Mouse (Mus musculus): Measurements from ENCODE around the gene Sgsm2. TPM values are rescaled to one million over a fixed set of nuclear protein-coding genes. Genes with fewer than 3 reads are reported as not detected.
"Not testable (repeated sequence)": the region's sequence is repeated elsewhere in the genome, so short reads cannot be mapped to it uniquely, and the experiment has no call there.

Sgsm2 gene
- polyA plus RNA-seq, 1 experiment = 0.18 TPM

- Histone ChIP-seq H3K27me3 (ENCODE audit: control insufficient read depth) (no peaks in the 10 kb centered on the region), H3K4me1 (ENCODE audit: control insufficient read depth) (peaks cover 2% of the 10 kb centered on the region), H3K9me3 (ENCODE audit: control insufficient read depth, low read length) (no peaks in the 10 kb centered on the region), H3K36me3 (ENCODE audit: control insufficient read depth) (peaks cover 46% of the 10 kb centered on the region), H3K4me3 (replicated peaks) (no peak overlapping the region)
- TF ChIP-seq GATA1 (IDR thresholded peaks at IDR 0.05; ENCODE audit: low read length) (no peak), TAL1 (IDR thresholded peaks at IDR 0.05; ENCODE audit: low read length) (no peak)
These were observed 85.3 kb downstream of the Sgsm2 start for GRCm38 (mm10) chr11:74811538-74811937.

GRCm38 (mm10) chr11:74811027-74811426 is 85.8 kb downstream of the Sgsm2 start:
- H3K36me3 ChIP-seq (ENCODE audit: control insufficient read depth) = peaks cover 46% of the 10 kb centered on the region

GRCm38 (mm10) chr11:74810134-74810533 is 86.7 kb downstream of the Sgsm2 start:
- Histone ChIP-seq H3K9me3 (ENCODE audit: control insufficient read depth, low read length) (no peaks in the 10 kb centered on the region), H3K4me1 (ENCODE audit: control insufficient read depth) (peaks cover 2% of the 10 kb centered on the region), H3K27me3 (ENCODE audit: control insufficient read depth) (no peaks in the 10 kb centered on the region), H3K36me3 (ENCODE audit: control insufficient read depth) (peaks cover 54% of the 10 kb centered on the region), H3K4me3 (replicated peaks) (no peak overlapping the region)
- TF ChIP-seq TAL1 (IDR thresholded peaks at IDR 0.05; ENCODE audit: low read length) (no peak), GATA1 (IDR thresholded peaks at IDR 0.05; ENCODE audit: low read length) (no peak)

More at GRCm38 (mm10) chr11:74811027-74811426, 85.8 kb downstream of the Sgsm2 start:
- H3K9me3 ChIP-seq (ENCODE audit: control insufficient read depth, low read length); H3K4me1 ChIP-seq (ENCODE audit: control insufficient read depth); H3K4me3 ChIP-seq (replicated peaks); H3K27me3 ChIP-seq (ENCODE audit: control insufficient read depth): not testable (repeated sequence)

GRCm38 (mm10) chr11:74808251-74808853 is 88.5 kb downstream of the Sgsm2 start:
- TF ChIP-seq GATA1 (IDR thresholded peaks at IDR 0.05; ENCODE audit: low read length) (no peak), TAL1 (IDR thresholded peaks at IDR 0.05; ENCODE audit: low read length) (no peak)
- no peak overlapping the region for H3K4me3 ChIP-seq (replicated peaks)
- H3K9me3 ChIP-seq (ENCODE audit: control insufficient read depth, low read length) = no peaks in the 10 kb centered on the region
- H3K4me1 ChIP-seq (ENCODE audit: control insufficient read depth) = peaks cover 2% of the 10 kb centered on the region
- peaks cover 58% of the 10 kb centered on the region for H3K36me3 ChIP-seq (ENCODE audit: control insufficient read depth)
- H3K27me3 ChIP-seq (ENCODE audit: control insufficient read depth) = no peaks in the 10 kb centered on the region

- no peaks in the 10 kb centered on the region for H3K9me3 ChIP-seq (ENCODE audit: control insufficient read depth, low read length)
- no peak for TF ChIP-seq GATA1 (IDR thresholded peaks at IDR 0.05; ENCODE audit: low read length)
- TF ChIP-seq TAL1 (IDR thresholded peaks at IDR 0.05; ENCODE audit: low read length) = no peak
- no peak overlapping the region for H3K4me3 ChIP-seq (replicated peaks)
- H3K27me3 ChIP-seq (ENCODE audit: control insufficient read depth) = no peaks in the 10 kb centered on the region
- peaks cover 2% of the 10 kb centered on the region for H3K4me1 ChIP-seq (ENCODE audit: control insufficient read depth)
- H3K36me3 ChIP-seq (ENCODE audit: control insufficient read depth) = peaks cover 56% of the 10 kb centered on the region
These were observed 89.5 kb downstream of the Sgsm2 start for GRCm38 (mm10) chr11:74807246-74807882.

GRCm38 (mm10) chr11:74804081-74804627 is 92.7 kb downstream of the Sgsm2 start:
- no peak overlapping the region for H3K4me3 ChIP-seq (replicated peaks)
- H3K36me3 ChIP-seq (ENCODE audit: control insufficient read depth) = peaks cover 54% of the 10 kb centered on the region
- no peak for TF ChIP-seq GATA1 (IDR thresholded peaks at IDR 0.05; ENCODE audit: low read length)
- TF ChIP-seq TAL1 (IDR thresholded peaks at IDR 0.05; ENCODE audit: low read length) = no peak
- no peaks in the 10 kb centered on the region for H3K27me3 ChIP-seq (ENCODE audit: control insufficient read depth)
- no peaks in the 10 kb centered on the region for H3K4me1 ChIP-seq (ENCODE audit: control insufficient read depth)
- no peaks in the 10 kb centered on the region for H3K9me3 ChIP-seq (ENCODE audit: control insufficient read depth, low read length)

GRCm38 (mm10) chr11:74800658-74801057 is 96.2 kb downstream of the Sgsm2 start:
- Histone ChIP-seq H3K4me3 (replicated peaks) (no peak overlapping the region), H3K36me3 (ENCODE audit: control insufficient read depth) (peaks cover 53% of the 10 kb centered on the region), H3K9me3 (ENCODE audit: control insufficient read depth, low read length) (no peaks in the 10 kb centered on the region), H3K27me3 (ENCODE audit: control insufficient read depth) (no peaks in the 10 kb centered on the region), H3K4me1 (ENCODE audit: control insufficient read depth) (no peaks in the 10 kb centered on the region)
- no peak for TF ChIP-seq GATA1 (IDR thresholded peaks at IDR 0.05; ENCODE audit: low read length)
- TF ChIP-seq TAL1 (IDR thresholded peaks at IDR 0.05; ENCODE audit: low read length) = no peak

Other genes starting within 250 kb of the Sgsm2 start
- gene Cluh, start 247.6 kb downstream of the Sgsm2 start, polyA plus RNA-seq (2012) = 0.49 and 0.65 TPM in 2 replicates
- gene Pafah1b1, start 172.4 kb downstream of the Sgsm2 start, polyA plus RNA-seq (2012) = 1.4 and 2.0 TPM in 2 replicates
- 0.70 and 1.2 TPM in 2 replicates for gene Mettl16, start 126.2 kb downstream of the Sgsm2 start, polyA plus RNA-seq (2012)
- gene Mnt, start 66.1 kb downstream of the Sgsm2 start, polyA plus RNA-seq (2012) = 3.4 and 3.7 TPM in 2 replicates
- gene Tsr1, start 1.0 kb upstream of the Sgsm2 start, polyA plus RNA-seq (2012) = 0.09 and 0.24 TPM in 2 replicates
- gene Smg6, start 28.8 kb upstream of the Sgsm2 start, polyA plus RNA-seq (2012) = 2.3 and 3.1 TPM in 2 replicates
- gene Srr, start 28.9 kb upstream of the Sgsm2 start, polyA plus RNA-seq (2012) = 0.08 and 0.14 TPM in 2 replicates

Data from erythroblast, embryonic 14.5 days (primary cell).